Mouse (Mus musculus): ENCODE results near the gene Cyth1. TPM values are rescaled to one million over a fixed set of nuclear protein-coding genes. Genes with fewer than 3 reads are reported as not detected.
A peak's percentile ranks its signal among the peaks of the same experiment; 100 is the strongest.

The Cyth1 gene
- polyA plus RNA-seq, 1 experiment, result 6.1 TPM

DNA sequence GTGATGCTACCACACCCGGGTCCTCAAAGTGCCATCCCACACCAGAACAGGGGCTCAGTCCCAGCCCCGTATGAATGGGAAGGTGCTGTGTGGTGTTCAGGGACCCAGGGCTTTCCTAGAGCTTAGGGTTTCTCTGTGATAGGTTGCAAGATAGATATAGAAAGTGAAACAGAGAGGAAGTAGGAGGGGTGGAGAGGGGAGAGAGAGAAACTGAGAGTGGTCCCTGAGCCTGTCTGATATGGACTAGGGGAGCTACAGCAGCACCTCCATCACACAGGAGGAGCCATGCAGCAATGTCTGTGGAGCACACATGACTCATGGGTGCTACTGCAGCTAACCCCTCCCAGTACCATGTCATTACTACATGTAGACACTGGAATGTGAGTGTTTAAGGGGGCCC lies 118.6 kb downstream of the Cyth1 start:
- H3K9ac ChIP-seq (ENCODE audit: low read depth, poor library complexity, severe bottlenecking), result no peak overlapping the region
- peaks cover 2% of the 10 kb centered on the region for H3K4me1 ChIP-seq (ENCODE audit: control insufficient read depth, insufficient read depth, low read length)
- no peak for TF ChIP-seq EP300 (IDR thresholded peaks at IDR 0.05; ENCODE audit: insufficient read depth, low read depth, low read length)
- TF ChIP-seq POLR2A (IDR thresholded peaks at IDR 0.05; ENCODE audit: insufficient read depth, low read length), result no peak
- no peak for TF ChIP-seq CTCF (IDR thresholded peaks at IDR 0.05; ENCODE audit: low read depth, low read length)
- H3K9me3 ChIP-seq (replicated peaks; ENCODE audit: control insufficient read depth, insufficient read depth, low read length, poor library complexity, severe bottlenecking), result no peaks in the 10 kb centered on the region
- no peak overlapping the region for H3K27ac ChIP-seq (ENCODE audit: insufficient read depth, low read length)
- no peaks in the 10 kb centered on the region for H3K27me3 ChIP-seq (ENCODE audit: control insufficient read depth, insufficient read depth, low read length, poor library complexity, severe bottlenecking)
- no peak overlapping the region for H3K4me3 ChIP-seq (ENCODE audit: low read depth, low read length)
- H3K36me3 ChIP-seq (ENCODE audit: control insufficient read depth, insufficient read depth, low read length, poor library complexity, severe bottlenecking), result no peaks in the 10 kb centered on the region

DNA sequence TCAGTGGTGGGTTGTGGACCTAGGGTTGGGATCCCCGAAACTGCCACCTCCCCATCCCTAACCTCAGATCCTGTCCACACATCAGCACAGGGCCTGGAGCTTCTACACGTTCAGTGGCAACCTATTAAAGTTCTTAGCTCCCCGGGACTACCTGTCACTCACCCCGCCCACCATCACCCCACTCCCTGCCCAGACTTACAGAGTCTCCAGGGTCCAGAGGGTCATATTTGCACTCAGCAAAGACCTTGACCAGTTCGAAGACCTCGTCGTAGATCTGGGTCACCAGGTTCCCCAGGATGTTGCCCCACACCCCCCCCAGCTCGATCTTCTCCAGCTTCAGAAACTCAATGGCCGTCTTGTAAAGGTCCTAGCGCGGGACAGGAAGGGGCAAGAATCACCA lies 126.8 kb downstream of the Cyth1 start:
- H3K27me3 ChIP-seq (ENCODE audit: control insufficient read depth, insufficient read depth, low read length, poor library complexity, severe bottlenecking), result no peaks in the 10 kb centered on the region
- H3K4me1 ChIP-seq (ENCODE audit: control insufficient read depth, insufficient read depth, low read length), result no peaks in the 10 kb centered on the region
- no peak overlapping the region for H3K4me3 ChIP-seq (ENCODE audit: low read depth, low read length)
- no peaks in the 10 kb centered on the region for H3K36me3 ChIP-seq (ENCODE audit: control insufficient read depth, insufficient read depth, low read length, poor library complexity, severe bottlenecking)
- H3K9ac ChIP-seq (ENCODE audit: low read depth, poor library complexity, severe bottlenecking), result no peak overlapping the region
- H3K9me3 ChIP-seq (replicated peaks; ENCODE audit: control insufficient read depth, insufficient read depth, low read length, poor library complexity, severe bottlenecking), result no peaks in the 10 kb centered on the region
- TF ChIP-seq CTCF (IDR thresholded peaks at IDR 0.05; ENCODE audit: low read depth, low read length) (no peak), EP300 (IDR thresholded peaks at IDR 0.05; ENCODE audit: insufficient read depth, low read depth, low read length) (no peak), POLR2A (IDR thresholded peaks at IDR 0.05; ENCODE audit: insufficient read depth, low read length) (no peak)
- H3K27ac ChIP-seq (ENCODE audit: insufficient read depth, low read length), result no peak overlapping the region

DNA sequence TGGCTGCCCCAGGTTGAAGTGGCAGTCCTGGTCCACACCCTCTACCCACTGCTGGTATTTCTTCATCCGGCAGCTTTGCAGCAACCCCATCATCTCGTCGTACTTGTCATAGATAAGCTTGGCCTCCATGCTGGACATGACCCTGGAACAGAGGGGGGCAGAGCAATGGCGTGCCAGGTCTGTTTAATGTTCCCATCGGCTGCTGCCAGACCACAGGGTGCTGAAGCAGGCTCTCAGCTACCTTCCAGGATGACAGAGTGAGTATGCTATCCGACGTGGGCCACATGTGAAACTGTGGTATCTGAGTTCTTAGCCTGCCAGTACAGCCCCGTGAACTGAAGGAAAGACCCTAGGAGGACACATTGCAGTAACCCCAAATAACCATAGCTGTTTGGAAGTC lies 129.6 kb downstream of the Cyth1 start:
- Histone ChIP-seq H3K36me3 (ENCODE audit: control insufficient read depth, insufficient read depth, low read length, poor library complexity, severe bottlenecking) (no peaks in the 10 kb centered on the region), H3K9me3 (replicated peaks; ENCODE audit: control insufficient read depth, insufficient read depth, low read length, poor library complexity, severe bottlenecking) (no peaks in the 10 kb centered on the region), H3K27me3 (ENCODE audit: control insufficient read depth, insufficient read depth, low read length, poor library complexity, severe bottlenecking) (no peaks in the 10 kb centered on the region), H3K9ac (ENCODE audit: low read depth, poor library complexity, severe bottlenecking) (no peak overlapping the region), H3K4me1 (ENCODE audit: control insufficient read depth, insufficient read depth, low read length) (no peaks in the 10 kb centered on the region), H3K27ac (ENCODE audit: insufficient read depth, low read length) (no peak overlapping the region), H3K4me3 (ENCODE audit: low read depth, low read length) (no peak overlapping the region)
- TF ChIP-seq EP300 (IDR thresholded peaks at IDR 0.05; ENCODE audit: insufficient read depth, low read depth, low read length), result no peak
- no peak for TF ChIP-seq POLR2A (IDR thresholded peaks at IDR 0.05; ENCODE audit: insufficient read depth, low read length)
- no peak for TF ChIP-seq CTCF (IDR thresholded peaks at IDR 0.05; ENCODE audit: low read depth, low read length)

DNA sequence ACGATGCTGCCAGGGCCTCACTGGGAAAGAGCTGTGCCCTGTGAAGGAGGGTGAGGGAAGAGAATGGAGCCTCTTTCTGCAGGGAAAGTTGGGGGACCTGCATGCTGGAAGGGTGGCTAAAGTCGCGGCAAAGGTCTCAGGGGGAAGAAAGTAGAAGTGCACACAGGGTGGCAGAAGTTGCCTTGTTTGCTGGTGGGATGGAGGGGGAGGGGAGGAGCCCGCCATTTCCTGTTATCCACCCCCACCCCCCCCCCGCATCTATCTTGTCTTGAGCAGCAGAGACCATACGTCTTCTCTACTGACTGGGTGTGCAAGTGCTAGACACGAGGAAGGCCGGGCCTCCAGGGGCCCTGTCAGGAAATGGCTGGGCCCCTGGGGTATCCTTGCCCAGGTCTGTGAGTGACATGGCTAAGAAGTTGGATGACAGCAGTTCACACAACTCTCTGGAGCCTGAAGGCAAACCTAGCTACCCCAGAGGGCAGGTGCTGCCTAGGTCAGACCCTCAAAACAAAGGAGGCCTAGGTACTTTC lies 133.7 kb downstream of the Cyth1 start:
- no peaks in the 10 kb centered on the region for H3K27me3 ChIP-seq (ENCODE audit: control insufficient read depth, insufficient read depth, low read length, poor library complexity, severe bottlenecking)
- no peak overlapping the region for H3K9ac ChIP-seq (ENCODE audit: low read depth, poor library complexity, severe bottlenecking)
- no peak for TF ChIP-seq CTCF (IDR thresholded peaks at IDR 0.05; ENCODE audit: low read depth, low read length)
- no peak for TF ChIP-seq POLR2A (IDR thresholded peaks at IDR 0.05; ENCODE audit: insufficient read depth, low read length)
- no peak for TF ChIP-seq EP300 (IDR thresholded peaks at IDR 0.05; ENCODE audit: insufficient read depth, low read depth, low read length)
- H3K36me3 ChIP-seq (ENCODE audit: control insufficient read depth, insufficient read depth, low read length, poor library complexity, severe bottlenecking), result no peaks in the 10 kb centered on the region
- H3K4me1 ChIP-seq (ENCODE audit: control insufficient read depth, insufficient read depth, low read length), result no peaks in the 10 kb centered on the region
- no peak overlapping the region for H3K4me3 ChIP-seq (ENCODE audit: low read depth, low read length)
- H3K27ac ChIP-seq (ENCODE audit: insufficient read depth, low read length), result no peak overlapping the region
- no peaks in the 10 kb centered on the region for H3K9me3 ChIP-seq (replicated peaks; ENCODE audit: control insufficient read depth, insufficient read depth, low read length, poor library complexity, severe bottlenecking)

DNA sequence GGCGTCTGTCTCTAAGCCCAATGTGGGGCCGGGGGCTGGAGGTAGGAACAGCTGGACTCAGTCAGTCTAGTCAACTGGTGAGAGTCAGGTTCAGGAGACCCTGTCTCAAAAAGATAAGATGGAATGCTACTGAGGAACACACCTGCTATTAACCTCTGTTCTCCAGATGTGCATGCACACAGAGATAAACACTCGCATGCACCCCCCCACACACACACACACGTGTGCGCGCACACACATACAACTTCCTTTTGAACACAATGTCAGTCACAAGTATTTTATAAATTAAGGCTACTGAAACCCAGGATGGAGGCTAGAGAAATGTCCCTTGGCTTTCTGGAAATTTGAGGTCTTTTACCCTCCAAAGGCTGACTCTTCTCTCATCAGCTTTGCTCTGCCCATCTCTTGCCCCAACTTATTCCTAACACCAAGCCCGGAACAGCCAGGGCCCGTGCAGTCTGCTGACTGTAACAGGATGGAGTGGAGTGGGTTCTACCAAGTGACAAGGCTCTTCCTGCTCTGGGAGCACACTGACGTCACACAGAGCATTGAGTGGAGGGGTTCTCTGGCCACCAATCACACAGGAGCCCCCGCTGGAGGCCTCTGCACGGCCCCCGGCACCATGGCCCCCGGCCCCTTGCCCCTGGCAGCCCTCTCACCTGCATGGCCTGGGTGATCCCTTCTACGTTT lies 134.7 kb downstream of the Cyth1 start:
- H3K4me3 ChIP-seq (ENCODE audit: low read depth, low read length), result no peak overlapping the region
- no peaks in the 10 kb centered on the region for H3K36me3 ChIP-seq (ENCODE audit: control insufficient read depth, insufficient read depth, low read length, poor library complexity, severe bottlenecking)
- no peaks in the 10 kb centered on the region for H3K4me1 ChIP-seq (ENCODE audit: control insufficient read depth, insufficient read depth, low read length)
- no peaks in the 10 kb centered on the region for H3K9me3 ChIP-seq (replicated peaks; ENCODE audit: control insufficient read depth, insufficient read depth, low read length, poor library complexity, severe bottlenecking)
- no peak overlapping the region for H3K9ac ChIP-seq (ENCODE audit: low read depth, poor library complexity, severe bottlenecking)
- TF ChIP-seq POLR2A (IDR thresholded peaks at IDR 0.05; ENCODE audit: insufficient read depth, low read length), result no peak
- no peak for TF ChIP-seq CTCF (IDR thresholded peaks at IDR 0.05; ENCODE audit: low read depth, low read length)
- no peak for TF ChIP-seq EP300 (IDR thresholded peaks at IDR 0.05; ENCODE audit: insufficient read depth, low read depth, low read length)
- no peaks in the 10 kb centered on the region for H3K27me3 ChIP-seq (ENCODE audit: control insufficient read depth, insufficient read depth, low read length, poor library complexity, severe bottlenecking)
- H3K27ac ChIP-seq (ENCODE audit: insufficient read depth, low read length), result no peak overlapping the region

DNA sequence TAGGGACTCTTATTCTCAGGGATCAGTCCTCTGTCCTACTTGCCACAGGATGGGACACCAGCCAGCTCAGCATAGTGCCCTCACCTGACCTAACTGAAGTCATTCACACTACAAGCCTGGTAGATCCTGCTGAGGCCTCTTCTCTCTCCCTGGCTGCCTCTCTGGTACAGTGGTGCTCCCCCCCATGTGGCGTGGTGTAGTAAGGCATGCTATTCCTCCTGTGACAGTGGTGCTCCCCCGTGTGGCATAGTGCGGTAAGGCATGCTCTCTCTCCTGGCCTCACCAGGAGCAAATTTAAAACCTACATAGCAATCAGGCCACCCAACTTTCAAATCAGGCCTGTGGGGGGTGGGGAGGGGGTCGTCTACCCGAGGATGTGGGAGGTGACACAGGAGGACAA lies 144.4 kb downstream of the Cyth1 start:
- H3K9me3 ChIP-seq (replicated peaks; ENCODE audit: control insufficient read depth, insufficient read depth, low read length, poor library complexity, severe bottlenecking), result no peaks in the 10 kb centered on the region
- no peaks in the 10 kb centered on the region for H3K36me3 ChIP-seq (ENCODE audit: control insufficient read depth, insufficient read depth, low read length, poor library complexity, severe bottlenecking)
- H3K4me1 ChIP-seq (ENCODE audit: control insufficient read depth, insufficient read depth, low read length), result no peaks in the 10 kb centered on the region
- H3K9ac ChIP-seq (ENCODE audit: low read depth, poor library complexity, severe bottlenecking), result no peak overlapping the region
- no peak overlapping the region for H3K4me3 ChIP-seq (ENCODE audit: low read depth, low read length)
- TF ChIP-seq EP300 (IDR thresholded peaks at IDR 0.05; ENCODE audit: insufficient read depth, low read depth, low read length) (no peak), CTCF (IDR thresholded peaks at IDR 0.05; ENCODE audit: low read depth, low read length) (peak; percentile 100)
- no peaks in the 10 kb centered on the region for H3K27me3 ChIP-seq (ENCODE audit: control insufficient read depth, insufficient read depth, low read length, poor library complexity, severe bottlenecking)
- no peak overlapping the region for H3K27ac ChIP-seq (ENCODE audit: insufficient read depth, low read length)

Data from ES-Bruce4 (cell line).